ENCODE assay signal across 9 mouse cellular contexts in the genomic region with DNA sequence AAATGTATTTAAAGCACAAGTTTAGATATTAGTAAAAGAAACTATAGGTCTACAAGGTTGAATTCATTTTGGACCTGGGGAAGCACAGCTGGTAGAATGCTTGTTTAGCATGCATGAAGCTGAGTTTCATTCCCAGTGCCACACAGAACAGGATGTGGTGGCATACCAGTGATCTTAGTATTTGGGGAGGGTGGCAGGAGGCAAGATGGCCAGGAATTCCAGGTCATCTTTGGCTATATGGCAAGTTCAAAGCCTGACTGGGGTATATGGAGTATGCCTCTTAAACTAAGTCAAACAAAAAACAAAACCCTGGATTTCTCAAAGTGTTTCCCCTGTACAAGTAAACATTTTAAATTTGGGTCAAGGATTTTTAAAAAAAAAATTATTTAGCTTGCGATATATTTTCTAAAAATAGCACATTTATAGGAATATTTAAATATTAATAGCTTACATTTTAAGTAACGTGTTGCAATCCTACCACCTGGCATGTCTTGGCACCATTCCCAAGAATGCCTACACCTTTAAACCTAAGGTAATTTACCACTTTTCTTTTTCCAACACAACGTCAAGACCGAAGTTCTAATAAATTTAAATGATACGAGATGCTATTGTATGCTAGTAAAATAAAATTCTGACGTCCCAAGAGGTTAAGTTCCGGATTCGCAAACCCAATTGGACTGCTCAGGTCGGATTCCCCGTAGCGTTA. TPM values are rescaled to one million over a fixed set of nuclear protein-coding genes. Genes with fewer than 3 reads are reported as not detected.
DNase-seq lines count a peak whose midpoint lies in the region; ATAC-seq lines count a peak whose summit lies in the region.
"Had no signal": no experiment of that assay in that cellular context is flagged by ENCODE, and none has a peak within 500 bp of the region (broad histone marks: within the 10 kb centered on the region; RNA-seq: fewer than 3 reads in every experiment).

No protein-coding gene starts in this region.

- H3K9ac ChIP-seq in hindbrain, embryonic 15.5 days: peak overlapping the region; percentile 65

- H3K9me3 ChIP-seq in erythroblast, embryonic 14.5 days (ENCODE audit: control insufficient read depth, low read length): no peaks in the 10 kb centered on the region
- H3K9me3 ChIP-seq in hindbrain, embryonic 15.5 days: no peaks in the 10 kb centered on the region

- peak overlapping the region; percentile 100 for H3K4me3 ChIP-seq in erythroblast, embryonic 14.5 days (replicated peaks)
- peak overlapping the region; percentile 94 for H3K4me3 ChIP-seq in hindbrain, embryonic 15.5 days
- H3K4me3 ChIP-seq in macrophage (ENCODE audit: inconsistent target): peak overlapping the region; percentile 64

- 6% methylated on average over 11 of the region's 11 CpGs for WGBS in hindbrain, embryonic 15.5 days
- WGBS in macrophage (ENCODE audit: missing documents): 2% methylated on average over 9 of the region's 11 CpGs

- no peak for ATAC-seq in erythroblast, adult 5-6 weeks (replicated peaks; ENCODE audit: low FRiP score, poor library complexity, severe bottlenecking)
- ATAC-seq in hindbrain, embryonic 15.5 days (ENCODE audit: low FRiP score, low read depth): no peak

- H3K36me3 ChIP-seq in erythroblast, embryonic 14.5 days (ENCODE audit: control insufficient read depth): peaks cover 18% of the 10 kb centered on the region
- H3K36me3 ChIP-seq in hindbrain, embryonic 15.5 days: no peaks in the 10 kb centered on the region
- no peaks in the 10 kb centered on the region for H3K36me3 ChIP-seq in macrophage (ENCODE audit: inconsistent target)

- peak overlapping the region; percentile 71 for H3K4me2 ChIP-seq in hindbrain, embryonic 15.5 days

- H3K79me2 ChIP-seq in macrophage (ENCODE audit: inconsistent target): peaks cover 32% of the 10 kb centered on the region

- peaks cover 27% of the 10 kb centered on the region for H3K4me1 ChIP-seq in erythroblast, embryonic 14.5 days (ENCODE audit: control insufficient read depth)
- peaks cover 27% of the 10 kb centered on the region for H3K4me1 ChIP-seq in hindbrain, embryonic 15.5 days (replicated peaks)

- DNase-seq in thymus, postnatal 0 days (ENCODE audit: low spot score): peak; percentile 4
- no peak for DNase-seq in thymus, postnatal 4 days
- no peak for DNase-seq in gastrocnemius, postnatal 10 days
- DNase-seq in right cerebral cortex, adult 18-20 months: no peak

- H3K27me3 ChIP-seq in erythroblast, embryonic 14.5 days (ENCODE audit: control insufficient read depth): no peaks in the 10 kb centered on the region
- no peaks in the 10 kb centered on the region for H3K27me3 ChIP-seq in hindbrain, embryonic 15.5 days
- H3K27me3 ChIP-seq: Patski had no signal

- H3K27ac ChIP-seq in hindbrain, embryonic 15.5 days (replicated peaks): peak overlapping the region; percentile 94
- peak overlapping the region; percentile 62 for H3K27ac ChIP-seq in macrophage

RNA-seq across cellular contexts. Expression of gene Otud4, which starts 1.3 kb away (rescaled TPM):
- polyA plus RNA-seq in erythroblast, embryonic 14.5 days (2012): 0.07 and 0.08 TPM in 2 replicates
- 14.8 and 15.6 TPM in 2 replicates for total RNA-seq in erythroblast, adult 5-6 weeks (2015; ENCODE audit: low replicate concordance)
- 21.6 and 23.8 TPM in 2 replicates for total RNA-seq in erythroblast, adult 5-6 weeks (2017; ENCODE audit: low replicate concordance)
- polyA plus RNA-seq in thymus, postnatal 0 days (2015; fragmentation: Nextera tagmentation; extraction: Ambion mirVana): 12.1 and 13.8 TPM in 2 replicates
- 9.7 and 11.4 TPM in 2 replicates for polyA plus RNA-seq in hindbrain, embryonic 15.5 days (2015; fragmentation: Nextera tagmentation; extraction: Ambion mirVana)
- 100 to 1,000 TPM in 18 of 26 experiments, 10 to 100 TPM in 8; 68.9 to 162 (median 111) TPM for total RNA-seq in macrophage (2018; cell fraction: chromatin; rRNA removed)
- total RNA-seq in macrophage (2018; cell fraction: cytosol; rRNA removed): 10 to 100 TPM; 22.3 to 31.8 (median 26.3) TPM
- 100 to 1,000 TPM in 1 of 26 experiments, 10 to 100 TPM in 25; 38.3 to 103 (median 64.4) TPM for total RNA-seq in macrophage (2018; cell fraction: nucleus; rRNA removed)
- polyA plus RNA-seq in macrophage (2018): 13.5 to 20.8 TPM (median 15.9 TPM) in 3 replicates
- 10 to 100 TPM; 51.1 to 61.8 TPM for total RNA-seq in gastrocnemius, postnatal 10 days (2021)
